Mouse (Mus musculus) megakaryocyte, embryonic 14.5 days (primary cell): ENCODE measurements around the gene Igfbp4.

ENCODE experiments used
- FLI1 ChIP-seq: IDR thresholded peaks from 2 replicates; pipeline ENCODE4 v1.6.1; 2012; ENCODE audit warnings: low read length, inconsistent platforms, mixed read lengths
- GATA1 ChIP-seq: IDR thresholded peaks from 3 replicates; pipeline ENCODE4 v1.6.1; 2012; ENCODE audit warnings: mixed read lengths, low read length, inconsistent platforms, borderline replicate concordance

- TF ChIP-seq GATA1 (no peak), FLI1 (no peak)
These were observed 3.3 kb downstream of the Igfbp4 start for GRCm38 (mm10) chr11:99044306-99044705.
